Mouse (Mus musculus): ENCODE results near the gene Cdh15. TPM values are rescaled to one million over a fixed set of nuclear protein-coding genes. Genes with fewer than 3 reads are reported as not detected.

The Cdh15 gene
- total RNA-seq (2021) = not detected

- intact Hi-C loops (cut with DNase I) = no loop called here
- no peak for DNase-seq
Observed at GRCm38 (mm10) chr8:122847829-122848561, at the start of gene Cdh15. TSS of gene Cdh15 (plus strand) at chr8:122847966.

- intact Hi-C loops (cut with DNase I) = no loop called here
- no peak for DNase-seq
Observed at GRCm38 (mm10) chr8:122803906-122804761, 43.6 kb upstream of the Cdh15 start.

- intact Hi-C loops (cut with DNase I) = no loop called here
- DNase-seq = no peak
Observed at GRCm38 (mm10) chr8:122805349-122805748, 42.4 kb upstream of the Cdh15 start.

- DNase-seq = no peak
- intact Hi-C loops (cut with DNase I) = no loop called here
Observed at GRCm38 (mm10) chr8:122806956-122807538, 40.7 kb upstream of the Cdh15 start.

GRCm38 (mm10) chr8:122807907-122808306, 39.9 kb upstream of the Cdh15 start:
- intact Hi-C loops (cut with DNase I) = no loop called here
- DNase-seq = peak; percentile 43 to 52

- no peak for DNase-seq
- intact Hi-C loops (cut with DNase I) = no loop called here
Observed at GRCm38 (mm10) chr8:122810376-122810775, 37.4 kb upstream of the Cdh15 start.

GRCm38 (mm10) chr8:122811870-122812494, 35.8 kb upstream of the Cdh15 start:
- intact Hi-C loops (cut with DNase I) = no loop called here
- no peak for DNase-seq

GRCm38 (mm10) chr8:122812610-122813250, 35.0 kb upstream of the Cdh15 start:
- peak in 1 of 2 experiments; percentile 18 for DNase-seq
- intact Hi-C loops (cut with DNase I) = no loop called here

- intact Hi-C loops (cut with DNase I) = no loop called here
- DNase-seq = no peak
Observed at GRCm38 (mm10) chr8:122814608-122815007, 33.2 kb upstream of the Cdh15 start.

GRCm38 (mm10) chr8:122816965-122817364, 30.8 kb upstream of the Cdh15 start:
- DNase-seq = no peak
- intact Hi-C loops (cut with DNase I) = no loop called here

- intact Hi-C loops (cut with DNase I) = no loop called here
- no peak for DNase-seq
Observed at GRCm38 (mm10) chr8:122817724-122818496, 29.9 kb upstream of the Cdh15 start.

- intact Hi-C loops (cut with DNase I) = no loop called here
- no peak for DNase-seq
Observed at GRCm38 (mm10) chr8:122819776-122820175, 28.0 kb upstream of the Cdh15 start.

- intact Hi-C loops (cut with DNase I) = no loop called here
- DNase-seq = no peak
Observed at GRCm38 (mm10) chr8:122824571-122824970, 23.2 kb upstream of the Cdh15 start.

GRCm38 (mm10) chr8:122824986-122825385, 22.8 kb upstream of the Cdh15 start:
- no peak for DNase-seq
- intact Hi-C loops (cut with DNase I) = no loop called here

GRCm38 (mm10) chr8:122825408-122825807, 22.4 kb upstream of the Cdh15 start:
- no peak for DNase-seq
- intact Hi-C loops (cut with DNase I) = no loop called here

GRCm38 (mm10) chr8:122829396-122829795, 18.4 kb upstream of the Cdh15 start:
- intact Hi-C loops (cut with DNase I) = loop anchor here (2.0 kb wide), 1 partner anchor 55 kb away; the partner anchor contains the start of gene Acsf3
- no peak for DNase-seq

GRCm38 (mm10) chr8:122830349-122831061, 17.3 kb upstream of the Cdh15 start:
- peak; percentile 93 to 98 for DNase-seq
- intact Hi-C loops (cut with DNase I) = loop anchor here (1.0 kb wide), 4 partner anchors 152 to 329 kb away; partner anchors contain the start of gene Piezo1

GRCm38 (mm10) chr8:122834416-122834815, 13.3 kb upstream of the Cdh15 start:
- no peak for DNase-seq
- intact Hi-C loops (cut with DNase I) = no loop called here

GRCm38 (mm10) chr8:122834971-122835370, 12.8 kb upstream of the Cdh15 start:
- peak; percentile 65 to 75 for DNase-seq
- intact Hi-C loops (cut with DNase I) = loop anchor here (5.0 kb wide), 3 partner anchors 232 to 367 kb away; no protein-coding TSS in a partner anchor

Data from heart, postnatal 36 days (tissue).